Mouse (Mus musculus) ES-Bruce4 (cell line): ENCODE measurements around the gene Slc2a13.

Source experiments
- CTCF ChIP-seq: IDR thresholded peaks from one replicate; pipeline ENCODE4 v1.8.1; 2011; ENCODE audit warnings: low read depth, low read length
- EP300 ChIP-seq: IDR thresholded peaks from 2 replicates; pipeline ENCODE4 v1.6.1; 2011; ENCODE audit warnings: low read depth, low read length; ENCODE audit not compliant: insufficient read depth
- POLR2A ChIP-seq: IDR thresholded peaks from one replicate; pipeline ENCODE4 v1.8.1; 2011; ENCODE audit warnings: low read length; ENCODE audit not compliant: insufficient read depth

- no peak for TF ChIP-seq EP300
- no peak for TF ChIP-seq CTCF
- no peak for TF ChIP-seq POLR2A
Observed at GRCm38 (mm10) chr15:91299319-91299835, 273.7 kb downstream of the Slc2a13 start.
